Mouse (Mus musculus) CD4-positive naive resting alpha-beta T cell, adult 57 days (primary cell): ENCODE data around the gene Ddah2. TPM values are rescaled to one million over a fixed set of nuclear protein-coding genes. Genes with fewer than 3 reads are reported as not detected.

ENCODE experiments used
- total RNA-seq: library from RNA; stranded (reverse); gene quantifications from one replicate; pipeline ENCODE4 v1.2.4, GENCODE M21; 2023

Ddah2 gene
- total RNA-seq: 2.5 TPM

DNA sequence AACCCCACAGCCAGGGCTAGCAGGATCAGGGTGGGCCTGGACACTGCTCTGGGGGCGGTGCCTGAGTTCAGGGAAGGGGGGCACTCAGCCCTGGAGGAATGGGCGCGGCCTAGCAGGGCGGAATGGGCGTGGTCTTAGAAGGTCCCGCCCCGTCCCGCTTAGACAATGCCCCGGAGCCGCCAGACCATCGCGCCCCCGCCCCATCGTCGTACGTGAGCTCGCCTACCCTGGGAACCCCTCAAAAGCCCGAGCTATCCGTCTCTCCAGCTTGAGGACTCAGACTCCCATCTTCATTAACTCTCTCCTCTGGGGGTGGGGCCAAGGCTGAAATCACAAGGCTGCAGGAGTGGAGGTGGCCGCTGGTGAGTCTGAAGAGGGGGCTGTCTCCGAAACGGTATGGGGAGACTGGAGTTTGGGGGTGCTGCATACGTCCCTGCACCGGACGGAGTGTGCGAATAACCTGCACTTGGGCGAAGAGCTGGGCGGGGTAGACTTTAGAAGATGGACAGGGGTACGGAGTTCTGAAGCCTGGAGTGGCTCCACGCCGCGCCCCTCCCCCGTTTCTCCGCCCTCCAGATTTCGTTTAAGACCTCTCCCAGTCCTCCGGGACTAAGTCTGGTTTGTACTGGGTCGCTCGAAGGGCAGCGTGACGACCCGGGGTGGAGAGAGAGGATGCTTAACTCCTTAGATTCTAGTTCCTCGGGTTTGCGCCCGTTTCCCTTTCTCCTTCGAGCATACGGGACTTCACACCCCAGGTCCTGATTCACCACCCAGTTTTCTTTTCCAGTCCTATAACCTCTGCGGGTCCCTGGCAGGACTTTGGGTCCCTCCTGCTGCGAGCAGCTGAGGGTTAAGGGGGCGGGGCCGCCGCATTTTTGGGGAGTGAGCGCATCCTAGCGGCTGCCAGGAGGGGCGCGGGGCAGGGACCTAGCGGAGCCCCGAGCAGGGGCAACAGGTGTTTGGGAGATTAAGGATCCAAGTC, at the start of gene Ddah2:
Gene Ddah2, plus strand, starts transcription at position 125 of the 982 bp plus-strand sequence.

DNA sequence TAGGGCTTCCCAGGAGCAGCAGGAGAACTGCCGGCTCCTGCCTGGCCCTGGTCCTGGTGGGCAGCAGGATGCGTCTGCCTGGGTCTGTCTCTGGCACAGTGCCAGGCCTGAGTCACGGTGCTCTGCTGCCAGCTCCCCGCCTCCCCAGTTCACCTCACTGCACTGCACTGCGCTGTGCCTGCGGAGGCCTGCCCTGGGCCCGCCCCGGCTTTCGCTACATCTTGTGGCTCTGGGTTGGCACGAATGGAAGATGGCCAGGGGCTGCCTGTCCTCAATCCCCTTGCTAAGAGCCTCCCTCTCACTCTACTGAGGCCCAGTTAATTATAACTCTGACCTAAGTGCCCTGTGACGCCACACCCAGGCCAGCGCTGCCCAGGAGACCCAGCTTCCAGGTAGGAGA, 42.5 kb upstream of the Ddah2 start, which contains the start of gene Vwa7:
Gene Vwa7, plus strand, starts transcription at position 204 of the 400 bp plus-strand sequence.

GRCm38 (mm10) chr17:35027277-35028068, 31.4 kb upstream of the Ddah2 start, which contains the start of gene Sapcd1:
Gene Sapcd1 (minus strand): TSS chr17:35028016.

DNA sequence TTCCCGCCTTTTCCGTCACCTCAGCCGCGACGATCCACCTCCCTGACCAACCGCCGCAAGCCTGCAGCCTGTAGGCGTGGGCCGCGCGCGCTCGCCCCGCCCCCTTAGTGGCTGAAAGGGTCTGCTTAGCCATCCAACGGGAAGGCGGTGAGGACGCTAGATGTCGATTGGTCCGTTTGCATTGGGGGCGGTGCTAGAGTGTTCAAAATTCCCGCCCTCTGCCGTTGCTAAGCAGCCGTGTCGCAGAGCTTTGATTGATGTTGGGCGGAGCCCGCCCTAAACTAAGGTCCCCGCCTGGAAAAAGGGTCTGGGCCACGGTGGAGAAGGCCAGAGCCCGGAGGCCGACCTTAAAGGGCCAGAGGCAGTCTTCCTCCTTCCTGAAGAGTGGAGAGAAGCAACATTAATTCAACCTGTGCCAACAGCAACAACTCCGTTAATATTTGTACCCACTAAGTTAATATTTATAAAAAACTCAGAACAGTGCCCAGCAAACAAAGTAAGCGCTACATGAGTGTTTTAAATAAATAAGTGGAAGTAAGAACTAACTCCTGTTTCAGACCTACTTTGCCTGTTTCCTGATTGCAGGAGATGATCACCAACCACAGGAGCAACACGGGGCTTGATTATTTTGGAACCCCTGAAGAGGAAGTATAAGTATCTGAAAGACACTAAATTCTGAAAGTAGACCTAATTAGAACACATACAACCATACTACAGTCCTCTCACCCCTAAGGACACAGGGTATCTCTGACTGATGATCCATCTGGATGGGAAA, 12.0 kb upstream of the Ddah2 start, which contains the start of gene Msh5:
Gene Msh5, minus strand, starts transcription at position 65 of the 775 bp plus-strand sequence.

GRCm38 (mm10) chr17:35049561-35050016, 9.2 kb upstream of the Ddah2 start, which contains the start of gene Clic1:
Gene Clic1 (plus strand): TSS chr17:35049966.

GRCm38 (mm10) chr17:35064951-35065947, 6.4 kb downstream of the Ddah2 start, which contains the start of gene Ly6g6c:
Gene Ly6g6c (plus strand): TSS chr17:35065388.

GRCm38 (mm10) chr17:35066084-35066483, 7.2 kb downstream of the Ddah2 start, which contains the start of gene Mpig6b:
Gene Mpig6b (minus strand): TSS chr17:35066184.

GRCm38 (mm10) chr17:35076507-35077176, 17.8 kb downstream of the Ddah2 start, which contains the start of gene Ly6g6e:
Gene Ly6g6e (plus strand): TSS chr17:35076902.

GRCm38 (mm10) chr17:35077786-35078233, 19.0 kb downstream of the Ddah2 start, which contains the start of gene Ly6g6d:
Gene Ly6g6d (minus strand): TSS chr17:35078065.

DNA sequence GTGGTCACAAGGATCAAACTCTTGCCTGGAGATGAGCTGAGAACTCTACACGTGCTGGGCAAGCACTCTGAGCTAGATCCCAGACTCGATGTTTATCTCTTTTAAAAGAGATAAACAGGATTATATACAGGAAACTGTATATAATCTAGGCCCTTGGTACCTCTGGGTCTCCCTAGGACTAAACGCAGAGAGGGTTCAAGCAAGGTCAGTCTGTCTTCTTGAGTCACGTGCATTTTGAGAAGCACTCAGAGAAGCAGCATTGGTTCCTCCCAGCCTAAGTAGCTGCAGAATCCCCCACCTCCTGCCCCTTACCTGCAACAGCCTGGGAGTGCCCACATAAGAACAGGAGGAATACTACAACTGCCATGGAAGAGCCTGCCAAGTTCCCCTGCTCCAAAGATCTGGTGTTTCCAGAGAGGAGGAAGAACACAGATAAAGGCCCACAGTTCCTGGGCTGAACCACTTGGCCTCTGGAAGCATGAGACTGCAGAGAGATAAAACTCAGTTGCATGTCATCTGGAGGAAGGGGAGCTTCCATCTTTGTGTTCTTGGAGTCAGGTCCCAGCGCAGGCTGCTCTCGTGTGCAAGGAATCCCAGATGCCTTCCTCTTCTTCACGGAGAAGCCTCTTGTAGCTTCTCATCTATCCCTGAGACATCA, 26.5 kb downstream of the Ddah2 start, which contains the start of gene Ly6g6f:
Gene Ly6g6f, minus strand, starts transcription at position 403 of the 658 bp plus-strand sequence.

DNA sequence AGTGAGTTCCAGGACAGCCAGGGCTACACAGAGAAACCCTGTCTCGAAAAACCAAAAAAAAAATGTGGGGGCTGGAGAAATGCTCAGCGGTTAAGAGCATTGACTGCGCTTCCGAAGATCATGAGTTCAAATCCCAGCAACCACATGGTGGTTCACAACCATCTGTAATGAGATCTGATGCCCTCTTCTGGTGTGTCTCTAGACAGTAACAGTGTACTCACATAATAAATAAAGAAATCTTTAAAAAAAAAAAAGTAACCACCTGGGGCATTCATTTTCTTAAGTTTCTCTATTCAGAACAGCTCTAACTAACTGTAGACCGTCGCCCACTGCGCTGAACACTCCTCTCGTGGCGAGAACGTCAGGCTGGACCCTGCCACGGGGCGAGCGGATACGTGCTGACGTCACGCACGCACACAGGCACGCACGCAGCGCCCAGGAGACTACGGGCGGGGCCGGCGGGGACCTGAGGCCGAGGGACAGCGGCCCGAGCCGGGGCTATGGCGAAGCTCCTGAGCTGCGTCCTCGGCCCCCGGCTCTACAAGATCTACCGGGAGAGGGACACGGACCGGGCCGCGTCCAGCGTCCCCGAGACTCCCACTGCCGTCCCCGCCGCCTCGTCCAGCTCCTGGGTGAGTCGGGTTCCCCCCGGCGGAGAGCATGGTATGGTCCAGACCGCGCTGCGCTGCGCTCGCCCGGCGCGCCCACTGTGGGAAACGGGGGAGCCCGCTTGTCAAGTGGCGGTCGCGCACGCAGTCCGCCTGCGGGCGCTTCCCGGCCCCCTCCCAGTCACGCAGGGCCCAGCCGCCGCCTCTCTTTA, 30.2 kb downstream of the Ddah2 start, which contains the start of gene Abhd16a:
Gene Abhd16a, plus strand, starts transcription at position 439 of the 820 bp plus-strand sequence.

GRCm38 (mm10) chr17:35108097-35108496, 49.3 kb downstream of the Ddah2 start, which contains the start of gene Ly6g5c:
Gene Ly6g5c (plus strand): TSS chr17:35108279.

Other genes with a start within 250 kb of the Ddah2 start
- gene Stk19, start 222.1 kb upstream of the Ddah2 start, total RNA-seq: 51.0 TPM
- gene Dxo, start 222.0 kb upstream of the Ddah2 start, total RNA-seq: 96.6 TPM
- 117 TPM for gene Skiv2l, start 208.8 kb upstream of the Ddah2 start, total RNA-seq
- gene Nelfe, start 208.6 kb upstream of the Ddah2 start, total RNA-seq: 27.3 TPM
- 2.4 TPM for gene Cfb, start 196.5 kb upstream of the Ddah2 start, total RNA-seq
- gene Zbtb12, start 179.6 kb upstream of the Ddah2 start, total RNA-seq: 4.9 TPM
- gene Gm20547, start 177.0 kb upstream of the Ddah2 start, total RNA-seq: 1.2 TPM
- 6.4 TPM for gene C2, start 160.8 kb upstream of the Ddah2 start, total RNA-seq
- 133 TPM for gene Ehmt2, start 160.6 kb upstream of the Ddah2 start, total RNA-seq
- not detected for gene Slc44a4, start 144.6 kb upstream of the Ddah2 start, total RNA-seq
- 56.3 TPM for gene Neu1, start 127.8 kb upstream of the Ddah2 start, total RNA-seq
- gene Hspa1b, start 99.8 kb upstream of the Ddah2 start, total RNA-seq: 146 TPM
- not detected for gene Gm20481, start 89.1 kb upstream of the Ddah2 start, total RNA-seq
- 70.6 TPM for gene Hspa1a, start 86.9 kb upstream of the Ddah2 start, total RNA-seq
- not detected for gene Hspa1l, start 86.3 kb upstream of the Ddah2 start, total RNA-seq
- gene Lsm2, start 77.2 kb upstream of the Ddah2 start, total RNA-seq: 39.0 TPM
- 84.6 TPM for gene Vars, start 58.0 kb upstream of the Ddah2 start, total RNA-seq
- gene Vwa7, start 42.5 kb upstream of the Ddah2 start, total RNA-seq: 0.21 TPM
- not detected for gene Sapcd1, start 31.0 kb upstream of the Ddah2 start, total RNA-seq
- 3.9 TPM for gene Msh5, start 12.3 kb upstream of the Ddah2 start, total RNA-seq
- gene Clic1, start 9.1 kb upstream of the Ddah2 start, total RNA-seq: 157 TPM
- gene Ly6g6c, start 6.4 kb downstream of the Ddah2 start, total RNA-seq: not detected
- 0.27 TPM for gene Mpig6b, start 7.1 kb downstream of the Ddah2 start, total RNA-seq
- not detected for gene Ly6g6e, start 17.9 kb downstream of the Ddah2 start, total RNA-seq
- not detected for gene Ly6g6d, start 19.0 kb downstream of the Ddah2 start, total RNA-seq
- gene Ly6g6f, start 26.6 kb downstream of the Ddah2 start, total RNA-seq: not detected
- gene Abhd16a, start 30.2 kb downstream of the Ddah2 start, total RNA-seq: 69.9 TPM
- gene Ly6g5c, start 49.2 kb downstream of the Ddah2 start, total RNA-seq: not detected
- gene Ly6g5b, start 56.4 kb downstream of the Ddah2 start, total RNA-seq: 0.83 TPM
- gene Gpank1, start 62.4 kb downstream of the Ddah2 start, total RNA-seq: 27.0 TPM
- gene Csnk2b, start 63.0 kb downstream of the Ddah2 start, total RNA-seq: 141 TPM
- gene D17H6S53E, start 67.3 kb downstream of the Ddah2 start, total RNA-seq: 20.6 TPM
- gene Apom, start 73.0 kb downstream of the Ddah2 start, total RNA-seq: not detected
- 438 TPM for gene Bag6, start 76.1 kb downstream of the Ddah2 start, total RNA-seq
- 294 TPM for gene Prrc2a, start 105.9 kb downstream of the Ddah2 start, total RNA-seq
- gene Aif1, start 117.0 kb downstream of the Ddah2 start, total RNA-seq: 3.0 TPM
- gene Lst1, start 129.4 kb downstream of the Ddah2 start, total RNA-seq: 14.3 TPM
- gene Ltb, start 135.4 kb downstream of the Ddah2 start, total RNA-seq: 538 TPM
- gene Tnf, start 143.0 kb downstream of the Ddah2 start, total RNA-seq: 18.7 TPM
- 15.2 TPM for gene Lta, start 146.3 kb downstream of the Ddah2 start, total RNA-seq
- not detected for gene Gm16181, start 161.8 kb downstream of the Ddah2 start, total RNA-seq
- 1.6 TPM for gene Atp6v1g2, start 174.6 kb downstream of the Ddah2 start, total RNA-seq
- 10.8 TPM for gene Nfkbil1, start 176.8 kb downstream of the Ddah2 start, total RNA-seq
- 474 TPM for gene Ddx39b, start 182.7 kb downstream of the Ddah2 start, total RNA-seq
- gene H2-D1, start 203.7 kb downstream of the Ddah2 start, total RNA-seq: 2,421 TPM